Mouse (Mus musculus) CH12F3 (cell line): ENCODE measurements around the gene Gm20662.

Experiments used
- in situ Hi-C: fragments of 300-500 bp; cut with MboI; formaldehyde crosslinking; loops from 2 replicates; pipeline ENCODE4 v1.14.3; 2020; ENCODE audit warnings: low sequenced_read_pairs

Gm20662 gene

DNA sequence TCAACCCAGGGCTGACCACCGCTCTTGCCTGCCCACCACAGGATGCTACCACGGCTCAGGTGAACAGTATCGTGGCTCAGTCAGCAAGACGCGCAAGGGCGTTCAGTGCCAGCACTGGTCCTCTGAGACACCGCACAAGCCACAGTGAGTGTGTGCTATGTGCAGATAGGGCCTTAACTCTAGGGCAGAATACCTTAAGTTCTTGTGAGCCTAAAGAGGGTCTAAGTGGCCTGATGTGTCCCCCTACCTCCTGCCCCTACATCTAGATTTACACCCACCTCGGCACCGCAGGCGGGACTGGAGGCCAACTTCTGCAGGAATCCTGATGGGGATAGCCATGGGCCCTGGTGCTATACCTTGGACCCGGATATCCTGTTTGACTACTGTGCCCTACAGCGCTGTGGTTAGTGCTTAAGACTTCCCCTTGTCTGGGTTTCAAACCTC, 86.9 kb downstream of the Gm20662 start, which contains the start of gene Rnf123:
Gene Rnf123, minus strand, starts transcription at position 359 of the 444 bp plus-strand sequence.
- in situ Hi-C loops, result no loop called here

DNA sequence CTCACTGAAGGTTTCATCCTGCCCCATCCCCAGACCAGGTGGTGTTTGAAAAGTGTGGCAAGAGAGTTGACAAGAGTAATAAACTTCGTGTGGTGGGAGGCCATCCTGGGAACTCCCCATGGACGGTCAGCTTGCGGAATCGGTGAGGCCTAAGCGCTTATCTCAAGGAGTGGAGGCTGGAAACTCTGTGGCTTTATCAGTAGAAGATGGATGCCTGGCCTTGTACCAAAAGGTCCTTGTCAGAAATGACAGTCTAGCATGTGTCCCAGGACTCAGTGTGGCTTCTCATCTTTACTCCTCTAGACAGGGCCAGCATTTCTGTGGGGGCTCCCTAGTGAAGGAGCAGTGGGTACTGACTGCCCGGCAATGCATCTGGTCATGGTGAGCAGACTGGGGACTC, 87.4 kb downstream of the Gm20662 start:
- in situ Hi-C loops, result no loop called here

DNA sequence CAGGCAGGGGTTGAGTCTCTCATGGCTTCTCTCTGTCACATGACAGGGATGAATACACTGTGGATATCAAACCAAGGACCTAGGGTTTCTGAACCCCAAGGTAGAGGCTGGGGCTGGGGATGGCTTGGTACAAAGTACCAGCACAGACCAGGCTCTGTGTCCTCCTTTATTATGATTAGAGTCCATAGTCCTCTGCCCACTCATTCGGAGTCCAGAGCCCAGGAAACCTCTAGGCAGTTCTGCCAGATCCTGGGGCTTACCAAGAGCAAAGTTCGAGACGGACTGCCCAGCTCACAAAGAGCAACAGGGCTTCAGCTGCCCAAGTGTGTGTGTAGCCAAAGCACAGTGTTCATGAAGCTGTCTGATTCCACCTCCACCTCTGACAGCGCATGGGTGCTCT, 89.1 kb downstream of the Gm20662 start:
- in situ Hi-C loops, result no loop called here

DNA sequence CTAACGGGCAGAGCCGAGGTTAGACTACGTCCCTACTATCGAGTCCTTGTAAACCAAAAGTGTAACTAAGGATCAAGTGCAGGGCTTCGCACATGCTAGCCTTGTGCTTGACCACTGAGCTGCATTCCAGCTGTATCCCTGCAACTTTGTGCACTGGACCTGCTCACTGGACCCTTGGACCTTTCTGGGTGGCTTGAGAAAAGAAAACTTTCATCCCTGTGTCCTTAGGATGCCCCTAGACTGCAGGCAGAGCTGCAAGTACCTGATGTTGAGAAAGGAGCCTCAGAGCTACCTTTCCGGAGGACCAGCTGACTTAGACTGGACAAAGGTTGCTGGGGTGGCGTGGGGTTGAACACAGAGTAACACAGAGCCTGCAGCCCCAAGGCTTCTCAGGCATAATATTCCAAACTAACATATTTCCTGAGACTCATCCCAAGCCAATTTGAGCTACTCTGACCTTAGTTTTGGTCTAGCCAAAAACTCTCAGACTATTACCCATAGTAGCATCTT, 94.5 kb downstream of the Gm20662 start:
- in situ Hi-C loops, result no loop called here

DNA sequence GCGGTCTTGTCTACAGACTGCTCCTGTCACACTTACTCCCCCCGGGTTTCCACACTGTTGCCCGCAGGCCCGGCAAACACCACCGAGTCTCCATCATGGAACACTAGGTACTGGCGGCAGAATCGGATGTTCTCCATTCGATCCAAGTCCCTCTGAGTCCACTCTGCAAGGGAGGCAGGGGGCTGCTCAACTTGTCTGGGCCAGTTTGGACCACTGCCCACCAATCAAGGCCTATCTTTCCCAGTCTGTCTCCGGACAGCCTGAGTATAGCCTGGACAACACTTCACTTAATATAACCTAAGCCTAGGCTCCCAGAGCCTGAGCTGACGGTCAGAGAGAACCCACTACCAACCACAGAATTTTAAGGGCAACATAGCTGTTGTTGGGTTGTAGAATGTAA, 97.4 kb downstream of the Gm20662 start:
- in situ Hi-C loops, result no loop called here

DNA sequence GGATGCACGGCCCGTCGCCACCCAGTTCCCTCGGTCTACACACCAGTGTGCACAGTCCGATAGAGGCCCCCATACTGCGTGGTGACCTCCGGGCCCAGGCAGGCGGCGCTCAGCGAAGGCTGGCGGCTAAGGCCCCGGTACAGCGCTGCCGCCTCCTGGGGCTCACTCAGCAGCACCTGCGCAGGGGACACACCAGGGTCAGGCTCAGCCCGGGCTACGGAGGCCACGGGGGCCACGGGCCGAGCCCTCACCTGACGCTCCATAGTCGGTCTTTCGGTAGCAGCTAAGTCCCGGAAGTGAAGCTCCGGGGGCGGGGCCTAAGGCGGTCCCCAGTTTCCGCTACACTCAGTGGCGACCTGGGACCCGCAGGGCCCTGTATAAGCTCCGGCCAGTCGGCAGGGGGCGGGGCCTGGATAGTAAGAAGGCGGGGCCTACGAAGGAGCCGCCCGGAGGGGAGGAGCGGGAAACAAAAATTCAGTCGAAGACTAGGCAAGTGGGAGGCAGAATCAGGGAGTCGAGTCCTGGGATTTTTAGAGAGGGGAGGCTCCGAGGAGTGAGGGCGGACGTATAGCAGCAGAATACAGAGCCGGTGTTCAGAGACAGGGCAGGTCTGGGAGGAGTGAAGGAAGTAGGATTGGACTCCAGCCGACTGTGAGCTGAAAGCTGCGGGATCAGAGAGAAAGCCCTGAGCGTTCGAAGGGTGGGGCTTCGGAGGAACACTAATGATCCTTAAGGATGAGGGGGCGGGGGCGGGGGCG, 98.2 kb downstream of the Gm20662 start, which contains the start of gene Apeh:
Gene Apeh, minus strand, starts transcription at position 423 of the 758 bp plus-strand sequence.
- in situ Hi-C loops, result no loop called here
